In genomic region chr14:61497716-61498490, GRCm38 (mm10) we compare ENCODE assay signal across 8 mouse cellular contexts. TPM values are rescaled to one million over a fixed set of nuclear protein-coding genes. Genes with fewer than 3 reads are reported as not detected.
A peak's percentile ranks its signal among the peaks of the same experiment; 100 is the strongest.
DNase-seq lines count a peak whose midpoint lies in the region; ATAC-seq lines count a peak whose summit lies in the region.

No protein-coding gene starts in this region.

- DNase-seq in NIH3T3 (ENCODE audit: low read depth), result peak; percentile 88
- peak; percentile 76 to 84 for DNase-seq in cerebellum, adult 18-20 months
- peak; percentile 66 for DNase-seq in forelimb bud, embryonic 11.5 days (ENCODE audit: low read depth, low spot score)
- peak; percentile 85 for DNase-seq in heart, postnatal 4 days
- peak; percentile 45 for DNase-seq in left cerebral cortex, adult 11 months (ENCODE audit: low spot score)
- DNase-seq in right cerebral cortex, postnatal 25 days, result peak; percentile 66
- DNase-seq in yolk sac, embryonic 10.5 days (ENCODE audit: low spot score), result peak; percentile 57

- ATAC-seq in megakaryocyte progenitor cell, adult 5-6 weeks (replicated peaks; ENCODE audit: poor library complexity), result peak; percentile 92

RNA-seq across cellular contexts. Expression of gene Kpna3, which starts 58.2 kb away (rescaled TPM):
- total RNA-seq in heart, postnatal 4 days (2021), result 10 to 100 TPM; 40.2 to 41.4 TPM
- 81.6 and 82.6 TPM in 2 replicates for total RNA-seq in megakaryocyte progenitor cell, adult 5-6 weeks (2015)
- total RNA-seq in megakaryocyte progenitor cell, adult 5-6 weeks (2017), result 31.4 and 45.3 TPM in 2 replicates

RNA-seq across cellular contexts. Expression of gene Spryd7, which starts 58.8 kb away (rescaled TPM):
- 10 to 100 TPM; 33.5 to 35.3 TPM for total RNA-seq in heart, postnatal 4 days (2021)
- 12.0 and 13.4 TPM in 2 replicates for total RNA-seq in megakaryocyte progenitor cell, adult 5-6 weeks (2015)
- total RNA-seq in megakaryocyte progenitor cell, adult 5-6 weeks (2017), result 11.7 and 11.9 TPM in 2 replicates

Comparison
In these comparisons a context has a peak if more than half of its experiments do, and no peak if none do; other contexts are left out.
1. Peak in every context shown above with its lines: DNase-seq and ATAC-seq.